ENCODE assay signal across 28 mouse cellular contexts in the genomic region with DNA sequence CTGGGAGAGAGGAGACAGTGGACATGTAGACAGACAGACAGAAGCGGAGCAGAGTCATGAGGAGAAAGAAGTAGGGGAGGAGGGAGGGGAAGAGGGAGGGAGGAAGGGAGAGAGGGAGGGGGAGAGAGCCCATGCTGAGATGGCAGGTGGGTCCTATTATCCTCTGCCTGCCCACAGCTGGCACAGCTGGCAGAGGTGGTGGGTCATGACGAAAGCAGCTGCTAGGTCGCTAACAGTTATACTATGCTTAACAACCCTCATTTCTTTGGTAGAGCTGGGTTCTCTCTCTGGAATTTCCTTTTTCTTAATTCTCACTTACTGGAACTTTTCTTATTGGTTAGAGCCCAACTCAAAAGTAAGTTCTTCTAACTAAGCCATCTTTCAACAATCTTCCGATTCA. TPM values are rescaled to one million over a fixed set of nuclear protein-coding genes. Genes with fewer than 3 reads are reported as not detected.
A peak's percentile ranks its signal among the peaks of the same experiment; 100 is the strongest.
DNase-seq lines count a peak whose midpoint lies in the region; TF ChIP-seq lines count a peak whose summit lies in the region.
"Had no signal": no experiment of that assay in that cellular context is flagged by ENCODE, and none has a peak within 500 bp of the region (broad histone marks: within the 10 kb centered on the region; RNA-seq: fewer than 3 reads in every experiment).

No protein-coding gene starts in this region.

- peak; percentile 18 for DNase-seq in heart, adult 11 months
- no peak for DNase-seq in heart, postnatal 25 days (ENCODE audit: low spot score)
- DNase-seq in thymus, postnatal 14 days: peak; percentile 13
- no peak for DNase-seq in thymus, postnatal 0 days (ENCODE audit: low spot score)
- no peak for DNase-seq in layer of hippocampus, adult 8-10 months (ENCODE audit: low spot score in 2 of 2)
- DNase-seq: adrenal gland, adult 8-10 months; adrenal gland, postnatal 14 days; adrenal gland, postnatal 36 days; B cell, adult 2 months; cerebellum, adult 11-12 months; cerebellum, adult 2 months; cerebellum, adult 9-10 months; cerebellum, postnatal 14 days; cerebellum, postnatal 36 days; embryo, embryonic 11 days; forebrain, postnatal 0 days had no signal

- no peaks in the 10 kb centered on the region for H3K27me3 ChIP-seq in myocyte (ENCODE audit: control insufficient read depth, insufficient read depth, insufficient read length)
- H3K27me3 ChIP-seq: CH12.LX; embryonic facial prominence, embryonic 12.5 days; forebrain, embryonic 13.5 days; forebrain, embryonic 15.5 days had no signal

- TF ChIP-seq POLR2A in myocyte (IDR thresholded peaks at IDR 0.05; ENCODE audit: insufficient read length, low read depth): no peak

- H3ac ChIP-seq in myocyte (ENCODE audit: control insufficient read depth, insufficient read length): no peak overlapping the region

- no peak overlapping the region for H3K4me3 ChIP-seq in myocyte
- H3K4me3 ChIP-seq: embryonic facial prominence, embryonic 12.5 days; forebrain, embryonic 13.5 days; forebrain, embryonic 15.5 days had no signal

- no peaks in the 10 kb centered on the region for H3K79me2 ChIP-seq in myocyte (ENCODE audit: control insufficient read depth, insufficient read depth)

- no peaks in the 10 kb centered on the region for H3K36me3 ChIP-seq in myocyte (ENCODE audit: control insufficient read depth, insufficient read depth)
- H3K36me3 ChIP-seq: embryonic facial prominence, embryonic 12.5 days; forebrain, embryonic 15.5 days; G1E had no signal

- intact Hi-C loops in heart, postnatal 25 days (cut with DNase I): no loop called here

- no peak overlapping the region for H3K4me2 ChIP-seq in myocyte (ENCODE audit: low read depth)
- H3K4me2 ChIP-seq: embryonic facial prominence, embryonic 12.5 days; forebrain, embryonic 13.5 days; forebrain, embryonic 15.5 days had no signal

TF ChIP-seq in myocyte, 11 proteins besides CTCF, POLR2A, EP300 and RAD21:
- TF ChIP-seq REST (IDR thresholded peaks at IDR 0.05; ENCODE audit: insufficient read depth, insufficient read length) (no peak), TCF3 (IDR thresholded peaks at IDR 0.05; ENCODE audit: insufficient read length, low read depth) (peak; percentile 1), MYOD1 (IDR thresholded peaks at IDR 0.05; ENCODE audit: control insufficient read depth in 1 of 3, insufficient read length in 2 of 3, low read depth in 2 of 3) (peak in 2 of 3 experiments; percentile 24 to 60)

RNA-seq across cellular contexts. Expression of a gene that starts 28.9 kb away (rescaled TPM):
- total RNA-seq in heart, postnatal 25 days (2021): not detected
- not detected in 2 replicates for polyA plus RNA-seq in thymus, postnatal 0 days (2015; fragmentation: Nextera tagmentation; extraction: Ambion mirVana)
- not detected for polyA plus RNA-seq in myocyte (2012; fragmentation: generic; extraction: Trizol)
- total RNA-seq in layer of hippocampus, adult 8-10 months (2022): not detected
- total RNA-seq: adrenal gland, adult 18-20 months; adrenal gland, adult 8-10 months; adrenal gland, postnatal 14 days; adrenal gland, postnatal 36 days; CH12.LX; common myeloid progenitor, adult 5-6 weeks; forebrain, postnatal 0 days; G1E had no signal
- polyA plus RNA-seq: CD4-positive, CD25-positive, alpha-beta regulatory T cell, adult 4 months; cerebellum, adult 2 months; embryonic facial prominence, embryonic 12.5 days; embryonic facial prominence, embryonic 14.5 days; forebrain, embryonic 11.5 days; forebrain, embryonic 13.5 days; forebrain, embryonic 15.5 days; forebrain, postnatal 0 days; G1E; Patski had no signal

Comparison
In these comparisons a context has a peak if more than half of its experiments do, and no peak if none do; other contexts are left out.
1. DNase-seq: peak in heart, adult 11 months (single experiment) and thymus, postnatal 14 days (single experiment); none in heart, postnatal 25 days (single experiment), thymus, postnatal 0 days (single experiment) and layer of hippocampus, adult 8-10 months (0 of 2).